Mouse (Mus musculus) gastrocnemius, adult 8-10 months (tissue): ENCODE data around the gene Zmat5. TPM values are rescaled to one million over a fixed set of nuclear protein-coding genes. Genes with fewer than 3 reads are reported as not detected.
"Not testable (repeated sequence)": the region's sequence is repeated elsewhere in the genome, so short reads cannot be mapped to it uniquely, and the experiment has no call there.

ENCODE experiments used
- DNase-seq, 2 experiments: peaks; one replicate each; pipeline ENCODE4 v3.0.0; 2022; ENCODE audit warnings: low spot score in 2 of 2
- total RNA-seq, 4 experiments: library from RNA; stranded (reverse); gene quantifications; 2 replicates each; pipeline ENCODE4 v1.2.4; 2022

Zmat5 gene
- total RNA-seq, 4 experiments from 2014 or later: 19.6 to 26.9 (median 24.7) TPM

- DNase-seq: no peak
These were observed 15.7 kb upstream of the Zmat5 start for GRCm38 (mm10) chr11:4688632-4689380.

GRCm38 (mm10) chr11:4690353-4690752 lies 14.1 kb upstream of the Zmat5 start:
- DNase-seq: no peak

- DNase-seq: no peak
These were observed 13.3 kb upstream of the Zmat5 start for GRCm38 (mm10) chr11:4691213-4691612.

GRCm38 (mm10) chr11:4692162-4692561 lies 12.3 kb upstream of the Zmat5 start:
- no peak for DNase-seq

- no peak for DNase-seq
These were observed 7.2 kb upstream of the Zmat5 start for GRCm38 (mm10) chr11:4697043-4697983.

GRCm38 (mm10) chr11:4700726-4701125 lies 3.8 kb upstream of the Zmat5 start:
- no peak for DNase-seq

- no peak for DNase-seq
These were observed 798 bp upstream of the Zmat5 start for GRCm38 (mm10) chr11:4703688-4704071.

- no peak for DNase-seq
These were observed 700 bp downstream of the Zmat5 start for GRCm38 (mm10) chr11:4705178-4705577.

GRCm38 (mm10) chr11:4710188-4710587 lies 5.7 kb downstream of the Zmat5 start:
- not testable (repeated sequence) for DNase-seq

GRCm38 (mm10) chr11:4712822-4713221 lies 8.3 kb downstream of the Zmat5 start:
- no peak for DNase-seq

- no peak for DNase-seq
These were observed 10.2 kb downstream of the Zmat5 start for GRCm38 (mm10) chr11:4714727-4715126.

- no peak for DNase-seq
These were observed 11.1 kb downstream of the Zmat5 start for GRCm38 (mm10) chr11:4715596-4715995.

- DNase-seq: no peak
These were observed 12.2 kb downstream of the Zmat5 start for GRCm38 (mm10) chr11:4716530-4717236.

- no peak for DNase-seq
These were observed 14.1 kb downstream of the Zmat5 start for GRCm38 (mm10) chr11:4718548-4718947.

GRCm38 (mm10) chr11:4719961-4720360 lies 15.5 kb downstream of the Zmat5 start:
- no peak for DNase-seq

- DNase-seq: no peak
These were observed 15.9 kb downstream of the Zmat5 start for GRCm38 (mm10) chr11:4720393-4720792.

- DNase-seq: no peak
These were observed 16.6 kb downstream of the Zmat5 start for GRCm38 (mm10) chr11:4720900-4721580.

GRCm38 (mm10) chr11:4721728-4722127 lies 17.2 kb downstream of the Zmat5 start:
- no peak for DNase-seq

GRCm38 (mm10) chr11:4729603-4730002 lies 25.1 kb downstream of the Zmat5 start:
- no peak for DNase-seq

- no peak for DNase-seq
These were observed 25.6 kb downstream of the Zmat5 start for GRCm38 (mm10) chr11:4730096-4730495.

- DNase-seq: no peak
These were observed 26.4 kb downstream of the Zmat5 start for GRCm38 (mm10) chr11:4730913-4731312.
